Mouse (Mus musculus): Measurements from ENCODE around the gene Atp2b2.
A peak's percentile ranks its signal among the peaks of the same experiment; 100 is the strongest.

Gene Atp2b2

DNA sequence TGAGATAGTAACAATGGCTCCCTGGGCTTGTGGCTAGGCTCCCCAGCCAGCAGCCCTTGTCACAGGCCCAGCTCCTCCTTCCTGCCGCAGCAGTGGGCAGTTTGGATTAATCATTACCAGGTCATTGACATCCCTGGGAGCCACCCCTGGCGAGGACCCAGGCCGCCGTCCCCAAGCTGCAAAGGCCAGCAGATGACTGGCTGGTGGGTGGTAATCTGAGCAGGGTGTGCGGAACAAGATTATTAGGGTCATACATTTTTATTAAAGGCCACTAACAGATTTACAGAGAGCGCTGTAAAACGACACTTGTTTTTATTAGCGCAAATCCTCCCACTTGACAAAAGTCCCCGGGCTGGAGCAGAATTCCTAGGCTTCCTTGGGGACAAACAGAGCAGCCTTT lies 29.6 kb downstream of the Atp2b2 start:
- peak; percentile 12 to 32 for DNase-seq (ENCODE audit: inconsistent age in 2 of 2, low spot score in 1 of 2)

DNA sequence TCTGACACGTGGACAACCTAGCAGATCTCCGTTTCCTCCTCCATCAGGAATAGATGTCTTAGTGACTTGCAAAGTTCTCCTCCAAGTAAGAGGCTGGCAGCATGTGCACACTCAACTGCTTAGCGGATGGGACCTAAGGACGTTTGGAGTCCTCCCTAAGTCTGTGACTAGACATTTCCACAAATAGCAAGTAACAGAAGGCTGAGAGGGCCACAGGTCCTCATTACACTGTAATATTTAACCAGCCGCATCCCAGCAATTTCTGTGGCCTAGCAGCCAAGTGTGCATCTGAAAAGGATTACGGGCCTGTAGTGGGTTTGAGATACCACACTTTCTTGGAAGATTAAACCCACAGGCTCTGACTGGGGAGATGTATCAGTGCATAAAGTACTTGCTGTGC lies 30.4 kb downstream of the Atp2b2 start:
- DNase-seq (ENCODE audit: inconsistent age in 2 of 2, low spot score in 1 of 2): no peak

DNA sequence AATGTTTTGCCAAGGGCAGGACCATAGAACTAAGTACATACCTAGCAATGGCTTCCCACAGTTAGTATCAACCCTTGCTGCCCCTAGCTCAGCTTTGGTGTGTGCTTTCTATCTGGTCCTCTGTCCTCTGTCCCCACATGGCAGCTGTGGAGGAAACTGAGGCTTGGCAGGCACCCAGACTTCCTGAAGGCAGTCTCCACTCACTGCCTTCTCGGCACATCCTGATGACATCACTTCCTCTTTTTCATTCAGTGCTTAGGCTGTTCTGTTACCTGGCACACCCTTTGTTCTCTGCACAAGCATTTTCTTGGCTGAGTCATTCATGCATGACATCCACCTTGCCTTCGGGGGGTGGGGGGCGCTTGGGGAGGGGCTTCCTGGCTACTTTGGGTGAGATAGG lies 38.6 kb downstream of the Atp2b2 start:
- DNase-seq (ENCODE audit: inconsistent age in 2 of 2, low spot score in 1 of 2): no peak

DNA sequence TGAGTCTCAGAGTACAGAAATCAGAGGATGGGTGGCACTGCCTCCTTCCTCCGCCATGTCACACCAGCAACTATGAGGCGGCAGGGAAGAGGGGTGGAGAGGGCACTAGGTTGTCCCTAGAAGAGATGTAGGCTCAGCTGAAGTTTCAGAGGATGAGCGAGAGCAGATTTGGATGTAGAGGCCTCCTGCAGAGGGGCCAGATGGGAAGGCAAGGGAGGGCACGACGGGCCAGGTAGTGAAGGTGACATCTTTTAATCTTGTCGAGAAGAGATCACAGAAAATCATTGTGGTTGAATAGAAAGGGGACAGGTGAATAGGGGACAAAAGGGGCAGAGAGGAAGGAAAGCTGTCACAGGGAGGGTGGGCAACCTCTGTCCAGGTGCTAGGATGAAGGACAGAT lies 41.5 kb downstream of the Atp2b2 start:
- DNase-seq (ENCODE audit: inconsistent age in 2 of 2, low spot score in 1 of 2): no peak

DNA sequence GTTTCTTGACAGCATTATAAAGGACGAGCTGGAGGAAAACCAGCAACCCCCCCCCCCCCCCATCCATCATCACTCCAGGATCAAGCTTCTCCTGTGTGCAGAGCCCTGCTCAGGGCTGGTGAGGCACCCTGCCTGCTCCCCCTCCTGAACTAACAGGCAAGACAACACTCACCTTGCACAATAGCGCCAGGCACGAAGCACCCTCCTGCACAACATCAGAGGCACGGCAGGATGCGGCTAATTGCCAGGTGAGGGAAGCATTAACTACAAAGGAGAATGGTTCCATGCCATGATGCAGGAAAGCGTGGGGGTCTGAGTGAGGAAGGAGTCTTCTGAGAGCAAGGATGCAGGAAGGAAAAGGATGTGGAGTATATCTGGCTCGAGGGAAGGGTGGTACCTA lies 42.1 kb downstream of the Atp2b2 start:
- DNase-seq (ENCODE audit: inconsistent age in 2 of 2, low spot score in 1 of 2): no peak

DNA sequence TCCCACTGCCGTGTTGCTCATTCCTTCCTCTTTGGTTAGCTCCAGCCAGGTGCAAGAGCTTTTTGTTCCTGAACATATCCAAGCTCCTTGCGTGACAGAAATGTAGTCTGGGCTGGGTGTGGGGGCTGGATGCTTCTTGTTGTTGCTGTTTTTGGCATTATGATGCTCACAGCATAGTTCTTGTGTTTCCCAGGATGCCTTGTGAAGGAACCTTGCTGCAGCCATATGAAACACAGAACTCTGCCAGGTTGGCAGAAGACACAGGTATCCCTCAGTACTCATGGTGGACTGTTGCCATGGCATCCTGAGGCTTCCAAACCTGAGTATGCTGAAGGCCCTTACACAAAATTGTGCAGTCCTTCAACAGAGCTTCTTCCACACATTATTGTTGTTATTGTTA lies 44.0 kb downstream of the Atp2b2 start:
- no peak for DNase-seq (ENCODE audit: inconsistent age in 2 of 2, low spot score in 1 of 2)

DNA sequence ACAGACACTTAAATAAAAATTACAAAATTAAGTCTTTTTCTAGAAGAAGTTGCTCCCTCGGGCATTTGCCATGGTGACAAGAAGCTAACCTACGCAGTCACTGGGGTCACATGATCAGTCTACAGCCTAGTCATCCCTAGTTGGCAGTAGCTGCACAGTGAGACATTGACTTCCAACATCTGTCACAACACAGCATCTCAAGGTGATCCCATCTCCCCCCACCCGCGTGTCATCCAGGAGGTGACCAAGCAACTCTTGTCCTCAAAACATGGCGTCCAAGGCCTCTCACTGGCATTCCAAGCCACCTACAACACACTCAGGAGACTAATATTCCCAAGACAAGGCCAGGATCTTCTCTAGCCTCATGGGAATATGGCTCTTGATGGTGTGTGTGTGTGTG lies 48.2 kb downstream of the Atp2b2 start:
- DNase-seq (ENCODE audit: inconsistent age in 2 of 2, low spot score in 1 of 2): peak in 1 of 2 experiments; percentile 67

DNA sequence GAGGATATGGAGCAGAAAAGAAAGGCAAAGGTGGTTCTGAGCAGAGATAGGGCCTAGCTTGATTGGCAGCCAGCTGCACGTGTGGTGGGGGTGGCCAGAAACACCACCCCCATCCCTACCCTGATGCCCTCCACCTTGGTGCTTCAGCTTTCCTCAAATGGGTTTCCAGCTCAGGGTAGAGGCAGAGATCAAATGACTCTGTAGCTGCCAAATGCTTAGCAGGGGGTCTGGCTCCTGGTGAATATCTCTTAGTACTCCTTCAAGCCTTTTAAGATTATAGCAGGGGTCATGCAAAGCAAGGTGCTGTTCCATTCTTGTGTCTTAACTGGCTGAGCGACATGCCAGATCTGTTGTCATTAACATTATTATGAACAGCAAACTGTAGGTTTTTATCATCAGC lies 50.3 kb downstream of the Atp2b2 start:
- DNase-seq (ENCODE audit: inconsistent age in 2 of 2, low spot score in 1 of 2): no peak

DNA sequence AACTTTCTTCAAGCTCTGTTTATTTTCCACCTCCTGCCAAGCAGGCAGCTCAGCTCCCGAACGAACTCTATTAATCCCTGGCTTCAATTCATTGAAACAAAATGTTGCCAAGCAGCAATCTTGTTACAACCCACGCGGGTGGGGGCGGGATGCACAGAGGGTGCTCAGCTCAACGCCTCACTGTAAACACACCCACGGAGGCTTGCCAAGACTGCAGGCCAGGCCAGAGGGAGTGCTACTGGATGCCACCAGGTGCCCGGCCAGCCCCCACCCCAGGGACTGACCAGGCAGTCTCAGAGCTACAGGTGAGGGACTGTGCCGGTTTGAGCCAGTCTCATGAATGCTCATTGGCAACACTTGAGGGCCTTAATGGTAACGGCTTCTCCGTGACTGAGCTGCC lies 50.9 kb downstream of the Atp2b2 start:
- peak; percentile 7 to 21 for DNase-seq (ENCODE audit: inconsistent age in 2 of 2, low spot score in 1 of 2)

DNA sequence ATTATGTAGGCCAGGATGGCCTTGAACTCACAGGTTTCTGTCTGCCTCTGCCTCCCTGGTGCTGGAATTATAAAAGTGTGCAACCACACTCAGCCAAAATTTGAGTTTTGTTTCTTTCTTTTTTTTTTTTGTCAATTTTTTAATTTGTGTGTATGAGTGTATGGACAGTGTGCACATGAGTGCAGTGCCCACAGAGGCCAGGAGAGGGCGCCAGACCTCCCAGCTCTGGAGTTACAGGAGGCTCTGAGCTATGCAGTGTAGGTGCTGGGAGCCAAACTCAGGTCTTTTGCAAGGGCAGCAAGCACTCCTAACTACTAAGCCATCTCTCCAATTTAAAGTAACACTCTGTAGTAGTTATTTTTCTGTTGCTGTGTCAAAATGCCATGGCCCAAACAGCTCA lies 52.4 kb downstream of the Atp2b2 start:
- DNase-seq (ENCODE audit: inconsistent age in 2 of 2, low spot score in 1 of 2): no peak

DNA sequence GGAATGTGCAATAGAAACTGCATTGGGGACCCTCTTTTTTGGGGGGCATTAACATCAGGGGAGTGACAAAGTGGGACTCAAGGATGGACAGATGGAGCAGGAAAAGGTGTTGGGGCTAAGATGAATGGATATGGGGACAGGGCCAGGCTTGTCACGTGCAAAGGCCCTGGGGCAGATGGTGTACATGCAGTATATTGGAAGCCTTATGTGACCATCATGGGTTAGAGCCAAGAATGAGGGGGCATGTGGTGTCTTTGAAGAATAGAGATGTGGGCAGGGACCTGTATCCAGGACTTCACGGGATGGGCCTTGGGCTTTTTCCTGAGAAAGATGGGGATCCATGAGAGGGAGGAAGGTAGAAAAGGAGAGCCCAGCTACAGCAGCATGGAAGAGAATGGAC lies 53.9 kb downstream of the Atp2b2 start:
- DNase-seq (ENCODE audit: inconsistent age in 2 of 2, low spot score in 1 of 2): no peak

DNA sequence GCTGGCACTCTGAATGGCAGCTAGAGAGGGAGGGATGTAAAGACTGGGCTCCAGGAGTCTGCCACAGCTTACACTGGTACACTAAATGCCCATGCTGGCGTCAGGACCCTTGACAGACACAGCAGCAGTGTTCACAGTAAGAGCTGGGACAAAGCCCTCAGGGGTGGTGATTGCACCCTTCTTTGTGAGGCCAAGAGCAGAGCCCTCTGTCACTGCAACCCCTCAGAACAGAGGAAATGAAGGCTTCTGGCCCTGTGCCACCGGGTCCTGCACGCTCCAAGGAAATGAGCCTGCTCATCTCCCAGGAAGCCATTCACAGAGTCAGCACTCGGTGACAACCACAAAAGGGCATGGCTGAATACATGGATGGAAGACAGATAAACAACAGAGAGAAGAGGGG lies 55.7 kb downstream of the Atp2b2 start:
- DNase-seq (ENCODE audit: inconsistent age in 2 of 2, low spot score in 1 of 2): no peak

DNA sequence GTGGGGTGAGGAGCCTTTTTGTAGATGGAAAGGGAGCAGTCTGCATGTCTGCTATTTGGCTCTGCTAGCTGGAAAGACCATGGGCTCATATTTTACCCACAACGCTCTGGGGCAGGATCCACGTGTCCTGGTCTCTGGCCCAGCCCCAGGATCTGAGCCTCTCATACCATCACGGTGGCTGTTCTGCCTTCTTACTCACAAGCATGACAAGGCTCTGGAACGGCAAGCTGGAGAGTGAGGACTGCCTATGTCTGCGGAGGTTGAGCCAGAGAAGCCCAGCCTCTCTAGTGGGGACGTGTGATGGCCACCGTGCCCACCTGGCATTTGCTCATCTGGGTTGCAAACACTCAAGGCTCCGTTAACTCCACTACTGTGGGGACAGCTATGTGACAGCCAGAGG lies 63.7 kb downstream of the Atp2b2 start:
- DNase-seq (ENCODE audit: inconsistent age in 2 of 2, low spot score in 1 of 2): no peak

DNA sequence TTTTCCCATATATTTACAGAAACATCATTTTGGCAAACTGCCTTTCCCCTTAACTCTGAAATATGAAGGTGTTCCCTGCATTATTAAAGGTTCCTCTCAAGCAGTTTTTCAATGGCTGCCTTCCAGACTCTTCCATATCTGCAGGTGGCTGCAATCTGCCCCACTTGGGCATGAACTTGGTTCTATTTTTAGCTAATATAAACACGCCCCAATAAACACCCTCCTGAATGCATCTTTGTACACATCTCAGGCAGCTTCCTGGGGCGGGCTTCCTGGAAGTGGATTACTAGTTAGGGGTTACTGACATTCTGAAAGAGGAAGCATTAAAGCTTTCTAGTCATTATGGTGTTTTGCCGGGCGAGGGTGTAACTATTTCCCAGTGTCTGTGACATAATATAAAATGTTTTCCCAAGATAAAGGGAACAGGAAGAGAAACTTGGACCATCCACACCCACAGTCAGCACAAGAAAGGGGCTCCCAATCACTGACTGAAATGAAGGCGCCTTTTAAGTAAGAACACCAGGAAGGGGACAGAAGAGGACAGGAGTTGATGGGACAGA lies 64.2 kb downstream of the Atp2b2 start:
- DNase-seq (ENCODE audit: inconsistent age in 2 of 2, low spot score in 1 of 2): no peak

DNA sequence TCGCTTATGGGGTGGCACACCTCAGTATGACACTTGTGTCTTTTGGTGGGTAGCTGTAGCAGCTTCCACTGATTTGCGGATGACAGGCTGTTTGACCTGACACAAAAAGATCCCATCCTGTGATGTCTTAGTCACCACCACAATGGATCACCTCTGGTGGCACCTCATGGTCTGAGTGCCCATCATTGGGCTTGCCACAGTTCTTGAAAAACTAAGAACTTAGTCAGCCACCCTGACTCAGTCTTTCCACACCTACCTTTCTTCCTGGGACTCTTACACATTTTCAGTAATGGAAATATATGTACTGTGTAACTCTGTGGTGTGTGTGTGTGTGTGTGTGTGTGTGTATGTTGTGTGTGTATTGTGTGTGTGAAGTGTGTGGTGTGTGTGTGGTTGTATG lies 71.5 kb downstream of the Atp2b2 start:
- no peak for DNase-seq (ENCODE audit: inconsistent age in 2 of 2, low spot score in 1 of 2)

DNA sequence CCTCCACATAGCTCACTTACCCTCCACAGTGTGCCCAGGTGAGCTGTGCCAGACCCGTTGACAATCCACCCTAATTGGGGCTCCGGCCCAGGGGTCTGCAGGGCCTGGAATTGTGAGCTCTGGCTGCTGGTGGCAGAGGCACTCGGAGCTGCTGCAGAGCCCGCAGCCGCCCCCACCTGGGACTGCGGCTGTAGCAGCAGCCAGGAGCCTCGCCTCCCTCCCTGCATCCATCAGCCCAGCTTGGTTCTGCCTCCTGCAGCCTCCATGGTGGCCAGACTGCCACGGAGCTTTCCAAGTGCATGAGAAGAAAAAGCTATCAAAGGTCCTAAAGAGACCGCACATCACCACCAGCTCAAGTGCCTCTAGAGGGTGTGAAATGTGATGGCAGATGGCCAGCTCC lies 71.9 kb downstream of the Atp2b2 start:
- DNase-seq (ENCODE audit: inconsistent age in 2 of 2, low spot score in 1 of 2): no peak

DNA sequence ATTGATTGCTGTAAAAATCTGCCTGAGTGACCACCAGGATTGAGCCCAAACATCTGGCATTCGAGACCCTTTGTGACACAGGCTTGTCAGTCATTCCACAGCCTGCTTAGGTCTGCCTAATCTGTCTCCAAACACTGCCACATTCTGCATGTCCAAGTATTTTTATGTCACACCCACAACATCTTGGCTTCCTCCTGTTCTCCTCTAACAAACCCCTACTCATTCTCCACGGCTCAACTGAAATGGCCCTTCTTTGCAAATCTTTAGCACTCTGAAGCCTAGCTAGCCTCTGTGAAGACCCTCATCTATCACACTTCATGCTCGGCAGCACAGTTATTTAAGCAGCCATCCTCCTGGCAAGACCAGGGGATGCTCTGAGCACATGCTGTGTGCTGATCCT lies 72.7 kb downstream of the Atp2b2 start:
- no peak for DNase-seq (ENCODE audit: inconsistent age in 2 of 2, low spot score in 1 of 2)

DNA sequence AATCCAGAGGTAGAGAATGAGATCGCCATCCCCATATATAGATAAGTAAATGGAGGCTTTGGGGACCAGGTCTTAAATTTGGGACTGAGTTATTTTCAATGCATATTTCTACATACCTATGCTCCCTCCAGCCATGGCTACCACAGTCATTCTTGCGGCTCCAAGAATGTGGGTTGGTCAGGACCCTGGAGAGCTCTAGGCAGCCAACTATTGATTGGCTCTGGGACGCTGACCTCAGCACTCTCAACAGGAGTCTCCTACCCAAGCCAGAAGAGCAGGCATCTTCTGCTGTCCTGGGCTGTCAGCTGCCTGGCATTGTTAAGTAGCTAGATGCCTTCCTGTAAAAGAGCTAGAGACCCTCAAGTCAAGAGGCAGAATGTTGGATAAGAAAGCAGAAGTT lies 79.6 kb downstream of the Atp2b2 start:
- peak; percentile 15 to 47 for DNase-seq (ENCODE audit: inconsistent age in 2 of 2, low spot score in 1 of 2)

DNA sequence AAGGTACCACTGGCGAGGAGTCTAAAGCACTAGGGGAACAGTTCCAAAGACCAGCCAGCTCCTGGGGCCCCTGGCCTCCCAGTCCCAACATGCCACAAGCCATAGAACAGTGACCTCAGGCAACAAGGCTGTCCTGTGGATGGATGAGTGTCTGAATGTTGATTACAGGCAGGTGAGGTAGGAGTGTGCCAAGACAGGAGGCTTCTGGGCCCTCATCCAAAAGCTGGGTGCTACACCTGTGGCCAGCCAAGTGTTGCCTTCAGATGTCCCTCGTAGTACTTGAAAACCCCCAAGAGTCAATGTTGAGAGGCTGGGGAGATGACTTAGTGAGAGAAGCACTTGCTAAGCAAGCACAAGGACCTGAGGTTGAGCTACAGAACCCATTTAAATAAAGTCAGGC lies 80.8 kb downstream of the Atp2b2 start:
- DNase-seq (ENCODE audit: inconsistent age in 2 of 2, low spot score in 1 of 2): no peak

DNA sequence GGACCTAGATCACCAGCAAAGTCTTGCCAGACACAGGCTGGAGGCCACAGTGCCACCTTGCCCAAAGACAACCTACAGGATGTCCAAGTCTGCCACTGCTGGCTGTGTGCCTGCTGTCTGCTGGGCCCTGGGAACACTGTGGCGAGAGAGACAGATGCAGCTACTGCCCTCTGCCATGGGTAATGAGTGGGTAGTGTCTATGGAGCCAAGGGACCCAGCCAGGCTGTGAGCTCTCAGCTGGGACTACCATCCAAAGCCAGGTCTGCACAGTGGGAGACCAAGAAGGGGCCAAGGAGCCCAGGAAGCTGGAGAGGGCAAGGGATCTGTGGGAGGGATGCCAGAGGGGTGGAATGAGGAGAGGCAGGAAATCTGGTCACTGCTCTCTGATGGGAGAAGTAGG lies 83.1 kb downstream of the Atp2b2 start:
- no peak for DNase-seq (ENCODE audit: inconsistent age in 2 of 2, low spot score in 1 of 2)

DNA sequence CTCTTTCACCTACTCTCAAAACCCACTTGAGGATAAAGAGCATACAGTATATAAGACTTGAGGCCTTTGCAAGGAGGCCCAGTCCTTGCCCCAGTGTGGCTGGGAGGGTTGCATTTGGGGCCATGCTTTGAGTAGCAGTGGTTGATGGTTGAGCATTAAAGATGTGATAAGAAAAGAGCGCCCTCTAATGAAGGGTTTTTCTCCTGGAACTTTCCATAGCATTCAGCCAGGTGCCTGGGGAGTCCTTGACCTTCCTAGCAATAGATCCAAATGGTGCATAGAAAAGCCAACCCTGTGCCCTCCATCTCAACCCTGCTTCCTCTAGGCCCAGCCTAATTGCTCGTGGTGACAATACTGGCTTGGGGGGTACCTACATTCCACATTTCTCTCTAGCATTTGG lies 83.7 kb downstream of the Atp2b2 start:
- no peak for DNase-seq (ENCODE audit: inconsistent age in 2 of 2, low spot score in 1 of 2)

DNA sequence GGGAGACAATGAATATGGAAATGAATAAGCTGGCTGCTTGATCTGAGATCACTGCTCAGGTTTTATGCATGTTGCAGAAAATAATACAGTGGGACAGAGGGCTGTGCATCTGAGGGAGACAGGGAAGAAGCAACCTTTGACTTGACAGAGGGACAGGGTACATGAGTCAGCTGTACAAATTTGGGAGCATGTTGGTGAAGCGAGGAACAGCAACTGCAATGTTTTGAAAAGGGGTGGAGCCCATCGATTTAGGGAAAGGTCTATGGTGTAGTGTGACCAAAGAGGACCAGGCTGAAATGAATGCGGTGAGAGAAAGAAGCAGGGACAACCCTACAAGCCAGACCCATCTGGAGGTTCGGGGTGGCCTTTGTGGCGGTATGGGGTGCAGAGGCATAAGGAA lies 84.4 kb downstream of the Atp2b2 start:
- no peak for DNase-seq (ENCODE audit: inconsistent age in 2 of 2, low spot score in 1 of 2)

DNA sequence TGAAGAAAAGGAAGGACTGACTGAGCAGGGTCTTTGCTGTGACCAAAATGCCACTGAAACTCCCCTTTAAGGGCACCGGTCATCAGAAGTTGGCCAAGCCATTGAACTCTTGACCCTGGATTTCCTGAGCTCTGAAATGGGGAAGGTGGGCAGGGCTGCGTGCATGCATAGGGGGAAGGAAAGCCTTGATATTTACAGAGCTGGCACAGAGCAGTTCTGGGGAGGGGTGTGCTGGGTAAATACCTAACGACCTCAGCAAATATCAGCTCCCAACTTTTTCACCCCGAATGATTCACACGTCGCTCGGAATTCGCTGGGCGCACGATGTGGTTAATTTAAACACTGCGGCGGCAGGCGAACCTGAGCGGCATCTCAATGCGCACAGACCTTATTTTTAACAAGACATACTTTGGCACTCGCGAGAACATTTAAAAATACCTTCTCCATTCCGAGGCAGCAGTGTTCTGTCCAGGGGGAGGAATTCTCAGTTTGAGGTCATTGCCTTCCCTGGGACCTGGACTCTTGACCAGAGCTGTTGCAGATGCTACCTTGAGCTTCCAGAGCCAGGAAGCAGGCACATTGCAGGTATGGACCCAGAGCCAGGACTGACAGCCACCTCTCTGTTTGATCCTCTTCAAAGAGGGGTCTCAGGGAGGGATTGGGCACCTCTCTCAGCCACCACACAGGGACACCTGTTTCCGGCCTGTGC lies 85.0 kb downstream of the Atp2b2 start:
- DNase-seq (ENCODE audit: inconsistent age in 2 of 2, low spot score in 1 of 2): no peak

All from adrenal gland, adult (tissue).